Mouse (Mus musculus): Measurements from ENCODE around the gene Esrrb.

Gene Esrrb

DNA sequence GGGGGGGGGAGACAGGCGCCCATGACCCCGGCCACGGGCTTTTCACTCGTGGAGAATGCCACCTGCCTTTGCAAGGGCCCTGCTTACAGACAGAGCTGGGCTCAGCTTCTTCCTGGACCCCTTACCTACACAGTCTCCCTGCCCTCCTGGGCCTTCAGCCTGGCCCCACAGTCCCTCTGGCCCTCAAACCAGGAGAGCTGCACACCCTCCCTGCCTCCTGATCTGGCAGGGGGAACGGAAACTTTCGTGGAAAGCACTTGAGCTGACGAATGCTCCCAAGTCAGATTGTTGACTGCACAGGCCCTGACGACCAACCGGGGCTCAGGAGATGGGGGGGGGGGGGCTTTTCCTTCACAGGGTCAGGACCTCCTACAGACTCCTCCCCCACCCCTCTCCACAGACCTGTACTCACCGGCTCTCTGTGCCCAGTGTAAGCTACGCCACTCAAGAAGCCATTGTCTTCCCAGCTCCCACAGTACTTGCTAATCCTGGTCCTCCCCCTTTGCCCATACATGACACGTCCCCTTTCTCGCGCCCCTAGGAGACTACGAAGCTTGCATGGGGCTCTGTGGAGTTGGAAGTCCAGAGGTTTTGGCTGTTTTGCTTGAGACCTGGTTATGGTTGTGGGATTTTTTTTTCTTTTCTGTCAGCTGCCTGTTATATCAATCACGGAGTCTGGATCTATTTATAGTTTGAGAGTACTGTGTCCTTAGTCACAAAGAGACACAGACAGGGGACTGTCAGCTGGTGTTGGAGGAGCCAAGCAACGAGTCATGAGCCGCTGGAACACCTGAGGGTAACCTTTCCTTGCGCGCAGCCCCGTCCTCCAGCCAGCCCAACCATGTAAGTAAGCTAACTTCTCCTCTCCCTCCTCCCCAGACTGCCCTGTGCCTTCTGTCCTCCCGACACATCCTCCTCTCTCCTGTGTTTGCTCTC is at the start of gene Esrrb:
Esrrb (plus strand) TSS at position 422 of the 936 bp plus-strand sequence.
- in situ Hi-C loops (cut with MboI, MseI) = no loop called here

DNA sequence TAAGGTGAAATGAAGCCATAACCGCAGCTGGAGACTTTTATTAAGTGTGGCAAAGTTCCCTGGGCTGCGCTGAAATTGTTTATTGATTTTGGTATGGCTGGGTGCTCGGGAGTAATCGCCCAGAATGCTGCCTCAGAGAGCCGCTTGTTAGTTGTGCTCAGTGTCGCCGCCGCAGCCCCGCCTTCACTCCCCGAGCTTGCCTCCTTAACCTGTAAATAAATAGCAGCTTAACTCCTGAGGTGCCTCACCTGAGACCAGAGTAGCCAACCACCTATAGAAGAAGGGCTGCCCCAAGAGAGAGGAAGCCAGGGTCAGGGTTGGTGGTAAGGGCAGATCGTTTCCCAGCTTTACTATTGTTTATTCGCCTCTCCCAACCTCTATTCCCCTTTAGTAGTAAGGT is 40.3 kb upstream of the Esrrb start:
- in situ Hi-C loops (cut with MboI, MseI) = no loop called here

DNA sequence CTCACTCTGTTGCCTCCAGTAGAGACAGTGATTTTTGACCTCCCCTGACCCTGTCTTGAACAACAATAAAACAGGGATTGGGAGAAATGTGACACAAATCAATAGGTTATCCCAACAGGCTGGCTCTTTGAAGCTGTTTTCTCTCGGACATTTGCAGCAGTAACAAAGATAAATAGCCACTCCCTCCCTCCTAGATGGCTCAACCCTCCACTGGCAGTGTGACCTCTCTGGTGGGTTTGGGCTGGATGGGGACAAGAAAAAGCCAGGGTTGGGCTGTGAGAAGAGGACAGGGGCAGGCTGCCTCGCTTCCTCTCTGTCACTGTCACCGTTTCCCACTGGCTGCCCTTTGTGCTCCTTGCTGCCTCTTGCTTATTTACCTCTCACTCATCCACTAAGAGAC is 36.6 kb upstream of the Esrrb start:
- in situ Hi-C loops (cut with MboI, MseI) = no loop called here

DNA sequence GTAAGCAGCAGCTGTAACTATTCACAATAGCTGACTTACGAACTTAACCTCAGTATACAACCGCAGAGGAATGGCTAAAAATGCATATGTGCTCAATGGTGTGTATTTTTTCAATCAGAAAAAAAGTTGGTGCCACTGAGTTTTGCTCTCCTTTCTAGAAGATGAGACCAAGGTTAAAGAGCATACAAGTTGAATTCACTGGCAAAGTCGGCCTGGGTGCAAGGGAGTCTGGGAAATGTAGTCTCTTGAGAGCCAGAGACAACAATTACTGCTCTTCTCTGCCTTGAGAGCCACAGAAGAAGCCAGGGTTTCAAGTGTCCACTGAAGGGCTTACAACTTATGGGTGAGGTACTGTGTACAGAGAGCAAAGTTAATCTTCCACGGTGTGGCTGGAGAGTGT is 31.1 kb upstream of the Esrrb start:
- in situ Hi-C loops (cut with MboI, MseI) = no loop called here

DNA sequence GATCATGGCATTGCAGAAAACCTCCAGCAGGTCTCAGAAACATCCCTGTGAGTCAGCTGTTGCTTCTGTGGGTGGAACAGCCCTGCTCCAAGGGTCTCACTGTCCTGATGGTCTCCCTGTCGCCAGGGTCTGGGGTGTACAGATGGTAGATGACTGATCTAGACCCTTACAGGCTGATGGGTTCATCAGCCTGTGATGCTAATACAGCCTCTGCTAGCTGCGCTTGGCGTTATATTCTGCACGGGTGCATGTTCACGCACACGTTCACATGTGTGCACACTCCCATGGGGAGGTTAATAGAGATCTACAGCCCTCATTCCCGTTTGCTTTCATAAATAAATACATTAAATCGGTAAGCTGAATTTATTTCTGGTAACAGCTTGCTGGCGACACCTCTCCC is 30.2 kb upstream of the Esrrb start:
- in situ Hi-C loops (cut with MboI, MseI) = no loop called here

DNA sequence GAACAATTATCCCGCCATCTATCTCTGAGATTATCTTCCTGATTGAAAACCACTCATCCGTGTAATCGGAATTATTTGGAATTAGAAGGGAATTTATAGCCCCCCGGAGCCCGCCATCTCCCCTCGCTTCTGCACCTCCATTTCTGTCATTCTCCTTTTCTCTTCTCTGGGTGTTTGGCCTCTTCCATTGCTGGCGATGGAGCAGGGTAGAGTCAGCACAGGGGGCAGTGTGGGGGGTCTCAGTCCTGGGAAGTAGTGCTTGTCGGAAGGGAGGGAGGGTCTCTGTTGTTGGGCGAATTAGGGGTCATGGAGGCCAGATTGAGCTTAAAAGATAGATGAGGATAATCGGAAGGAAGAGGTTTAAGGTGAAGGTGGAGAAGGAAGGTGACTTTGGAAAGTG is 29.7 kb upstream of the Esrrb start:
- in situ Hi-C loops (cut with MboI, MseI) = no loop called here

DNA sequence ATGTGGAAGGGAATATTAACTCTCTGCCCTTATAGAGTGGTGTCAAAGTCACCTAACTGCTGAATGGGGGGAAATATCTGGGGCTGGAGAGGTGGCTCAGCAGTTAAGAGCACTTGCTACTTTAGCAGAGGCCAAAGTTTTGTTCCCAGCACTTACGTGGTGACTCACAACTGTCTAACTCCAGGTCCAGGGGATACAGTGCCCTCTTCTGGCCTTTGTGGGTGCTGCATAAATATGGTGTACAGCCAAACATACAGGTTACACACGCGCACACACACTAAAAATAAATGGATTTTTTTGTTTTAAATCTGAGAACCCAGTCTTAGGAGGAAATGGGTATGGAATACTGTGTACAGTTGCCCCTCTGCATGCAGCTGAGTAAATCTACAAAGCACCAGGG is 24.7 kb upstream of the Esrrb start:
- in situ Hi-C loops (cut with MboI, MseI) = no loop called here

DNA sequence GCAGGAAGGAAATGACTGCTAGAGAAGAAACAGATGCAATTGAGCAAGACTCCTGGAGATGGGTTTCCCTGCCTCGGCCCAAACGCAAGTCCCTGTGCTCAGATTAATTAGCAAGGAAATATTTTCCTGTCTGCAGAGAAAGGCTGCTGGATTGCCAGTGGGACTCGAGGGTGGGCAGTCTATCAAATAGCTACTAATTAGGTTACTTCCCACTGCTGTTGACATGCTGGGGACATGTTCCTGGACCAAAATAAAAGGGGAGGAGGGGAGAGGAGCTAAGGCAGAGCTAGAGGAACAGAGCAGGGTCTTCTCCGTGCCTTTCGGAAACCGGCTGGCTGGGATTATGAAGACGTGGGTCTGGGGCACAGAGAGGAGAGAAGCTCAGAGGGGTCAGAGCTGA is 24.0 kb upstream of the Esrrb start:
- in situ Hi-C loops (cut with MboI, MseI) = no loop called here

DNA sequence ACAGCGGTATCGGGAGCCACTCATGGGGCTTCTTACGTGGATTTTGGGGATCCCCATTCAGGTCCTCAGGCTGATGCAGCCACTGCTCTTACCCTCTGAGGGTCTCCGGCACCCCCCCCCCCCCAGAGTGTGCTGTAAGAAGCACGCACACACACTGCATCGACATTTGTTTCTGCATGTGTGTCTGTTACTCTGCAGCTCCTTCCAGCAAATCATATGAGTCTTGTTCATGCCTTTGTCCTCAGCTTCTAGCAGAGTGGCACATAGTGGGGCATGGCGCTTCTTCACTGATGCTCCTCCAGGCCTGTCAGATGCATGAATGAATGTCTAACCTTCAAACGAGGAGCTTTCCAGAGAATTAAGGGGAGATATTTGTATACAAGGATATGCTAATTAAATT is 11.4 kb upstream of the Esrrb start:
- in situ Hi-C loops (cut with MboI, MseI) = no loop called here

DNA sequence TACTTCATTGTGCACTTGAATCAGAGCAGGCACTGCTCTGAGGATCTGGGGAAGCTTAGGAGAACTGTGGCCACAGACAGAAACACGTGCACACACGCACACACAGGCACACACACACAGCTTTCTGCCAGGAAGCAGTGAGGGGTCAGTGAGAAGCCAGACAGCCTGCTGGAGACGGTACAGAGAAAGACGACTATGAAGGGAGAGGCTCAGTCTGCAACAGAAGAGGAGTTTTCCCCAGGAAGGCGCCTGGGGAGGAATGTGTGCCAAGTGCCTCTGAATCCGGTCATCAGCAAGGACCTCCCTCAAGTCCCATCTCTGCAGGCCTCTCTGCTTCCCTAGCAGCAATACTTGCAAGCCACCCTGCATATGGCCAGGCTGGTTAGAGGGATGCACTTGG is 1.5 kb upstream of the Esrrb start:
- in situ Hi-C loops (cut with MboI, MseI) = no loop called here

DNA sequence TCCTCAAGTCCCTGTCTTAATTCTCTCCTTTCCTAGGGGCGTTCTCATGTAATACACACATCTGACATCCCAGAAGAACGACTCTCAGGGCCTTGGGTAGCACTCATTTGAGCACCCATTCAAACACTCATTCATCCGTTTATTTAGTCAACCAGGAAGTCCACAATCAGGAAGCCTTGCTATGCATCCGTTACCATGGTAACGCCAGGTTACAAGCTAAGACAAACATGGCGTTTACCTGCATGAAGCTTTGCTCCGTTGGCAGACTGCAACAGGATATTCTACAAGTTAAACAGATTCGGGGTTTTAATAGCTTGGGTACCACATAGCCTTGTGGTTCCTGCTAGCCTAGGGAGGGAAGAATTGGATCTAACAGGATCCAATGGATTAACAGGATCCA is 1.0 kb upstream of the Esrrb start:
- in situ Hi-C loops (cut with MboI, MseI) = no loop called here

DNA sequence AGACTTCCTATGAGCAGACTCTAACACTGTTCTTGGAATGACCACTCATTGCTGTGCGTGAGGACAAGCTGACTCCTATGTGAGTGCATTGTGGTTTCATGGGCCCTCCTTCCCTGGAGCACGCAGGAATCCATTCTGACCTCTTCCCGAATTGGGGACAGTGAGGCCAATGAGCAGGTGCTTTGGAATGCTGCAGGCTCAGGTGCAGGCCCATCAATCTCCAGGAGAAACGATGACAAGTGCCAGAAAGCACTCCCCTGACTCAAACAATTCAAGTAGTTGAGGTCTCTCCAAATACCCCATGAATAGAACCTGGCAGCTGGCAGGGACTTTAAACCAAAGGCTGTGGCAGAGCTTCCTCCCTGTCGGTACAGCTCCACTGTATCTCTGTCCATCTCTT is 3.4 kb downstream of the Esrrb start:
- in situ Hi-C loops (cut with MboI, MseI) = no loop called here

DNA sequence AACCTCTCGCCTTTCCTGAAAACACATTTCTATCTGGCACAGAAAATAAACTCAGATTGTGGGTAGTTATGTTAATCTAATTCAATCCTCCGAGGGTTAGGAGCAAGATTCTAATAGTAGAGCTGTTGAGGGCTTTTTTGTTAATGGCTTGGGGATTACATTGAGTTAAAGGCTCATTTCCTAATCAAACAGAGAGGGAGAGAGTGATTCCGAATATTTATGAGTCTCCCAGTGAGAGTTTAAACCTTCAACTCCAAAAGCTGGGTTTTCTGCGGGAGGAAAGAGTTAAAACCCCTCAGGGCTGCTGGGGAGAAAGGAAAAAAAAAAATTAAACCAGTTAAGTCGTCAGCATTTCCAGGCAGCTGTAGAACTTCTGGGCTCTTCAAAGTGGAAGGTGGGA is 3.8 kb downstream of the Esrrb start:
- in situ Hi-C loops (cut with MboI, MseI) = no loop called here

DNA sequence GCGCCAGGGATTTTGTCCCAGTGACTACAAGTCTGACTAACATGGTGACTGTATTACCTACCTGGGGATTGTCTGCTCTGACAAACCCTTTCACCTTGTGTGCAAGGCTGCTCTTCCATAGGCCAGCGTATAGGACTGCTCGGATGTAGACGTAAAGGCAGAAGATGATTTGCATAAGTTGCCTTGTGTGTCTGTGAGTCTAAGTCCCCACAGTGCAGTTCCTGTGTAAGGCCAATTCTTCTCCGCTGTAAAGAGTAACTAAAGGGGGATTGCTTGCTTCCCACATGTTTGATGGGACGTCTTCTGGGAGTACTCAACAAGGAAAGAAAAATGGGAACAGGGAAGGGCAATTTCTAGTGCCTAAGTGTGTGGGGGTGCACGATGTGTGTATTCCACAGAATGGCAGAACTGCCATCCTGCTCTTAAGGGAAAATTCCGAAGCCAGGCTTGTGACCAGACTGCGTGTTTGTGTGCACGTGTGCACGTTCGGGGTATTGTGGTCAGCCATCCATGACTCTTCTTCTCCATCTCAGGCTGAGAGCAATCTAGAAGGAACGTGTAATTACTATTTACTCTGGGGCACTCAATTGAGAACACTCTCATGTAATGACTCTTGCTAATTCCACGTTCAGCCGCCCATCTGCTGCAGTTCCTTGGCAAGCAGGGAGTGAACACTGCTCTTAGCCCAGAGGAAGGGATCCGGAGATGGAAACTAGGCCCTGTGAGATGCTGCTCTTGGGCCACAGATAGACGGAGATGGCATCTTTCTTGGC is 9.9 kb downstream of the Esrrb start:
- in situ Hi-C loops (cut with MboI, MseI) = no loop called here

DNA sequence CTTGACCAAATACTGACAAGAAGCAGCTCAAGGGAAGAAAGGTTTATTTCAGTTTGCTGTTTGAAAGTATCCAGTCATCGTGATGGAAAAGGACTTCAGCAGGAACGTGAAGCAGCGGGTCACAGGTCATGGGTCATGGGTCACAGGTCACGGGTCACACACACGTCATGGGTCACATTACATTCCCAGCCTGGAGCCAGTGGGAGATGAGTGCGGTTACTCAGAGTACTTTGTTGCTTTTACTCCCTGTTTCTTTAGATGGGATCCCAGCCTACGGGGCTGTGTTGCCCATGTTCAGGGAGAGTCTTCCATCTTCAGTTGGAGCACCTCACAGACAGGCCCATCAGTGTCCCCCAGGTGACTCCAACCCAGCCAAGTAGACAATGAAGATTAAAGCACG is 13.4 kb downstream of the Esrrb start:
- in situ Hi-C loops (cut with MboI, MseI) = no loop called here

DNA sequence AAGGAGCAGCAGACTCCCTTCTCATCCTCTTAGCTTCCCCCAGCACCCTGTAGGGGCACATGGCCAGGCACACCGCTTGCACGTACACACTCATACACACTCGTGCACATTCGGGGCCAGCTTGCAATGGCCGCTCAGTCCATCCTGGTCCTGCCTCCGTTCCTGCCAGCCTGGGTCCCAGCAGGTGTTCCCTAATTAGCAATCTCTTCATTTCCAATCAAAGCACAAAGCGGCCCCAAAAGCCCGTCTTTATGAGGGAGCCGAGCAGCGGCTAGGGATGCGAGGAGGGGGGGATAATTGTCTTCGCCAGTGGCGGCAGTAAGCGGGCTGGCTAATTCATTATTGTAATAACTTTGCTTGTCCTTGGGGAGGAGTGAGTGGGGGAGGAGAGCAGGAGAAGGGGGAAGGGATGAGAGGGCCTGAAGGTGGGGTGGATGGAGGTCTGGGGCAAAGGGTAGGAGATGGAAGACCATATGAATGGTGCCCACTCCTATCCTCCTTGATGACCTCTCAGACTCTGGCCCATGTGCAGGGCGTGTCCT is 18.8 kb downstream of the Esrrb start:
- in situ Hi-C loops (cut with MboI, MseI) = no loop called here

DNA sequence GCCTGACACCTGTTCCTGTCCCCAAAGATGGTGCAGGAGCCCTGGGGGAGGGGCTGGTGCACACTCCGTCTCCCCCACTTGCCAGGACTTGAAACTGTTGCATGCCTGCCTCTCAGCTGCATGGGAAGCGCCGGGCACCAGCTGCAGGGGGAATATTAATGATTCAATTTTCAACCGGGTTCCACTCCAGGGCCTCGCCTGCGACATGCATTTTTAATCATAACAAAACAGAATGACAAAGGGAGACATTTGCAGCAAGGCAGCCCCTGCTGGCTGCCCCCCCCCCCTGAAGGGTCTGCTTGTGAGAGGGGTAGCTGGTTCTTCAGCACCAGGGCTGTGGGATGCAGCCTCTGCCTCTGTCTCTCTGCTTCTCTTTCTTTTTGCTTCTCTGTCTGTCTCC is 22.9 kb downstream of the Esrrb start:
- in situ Hi-C loops (cut with MboI, MseI) = no loop called here

DNA sequence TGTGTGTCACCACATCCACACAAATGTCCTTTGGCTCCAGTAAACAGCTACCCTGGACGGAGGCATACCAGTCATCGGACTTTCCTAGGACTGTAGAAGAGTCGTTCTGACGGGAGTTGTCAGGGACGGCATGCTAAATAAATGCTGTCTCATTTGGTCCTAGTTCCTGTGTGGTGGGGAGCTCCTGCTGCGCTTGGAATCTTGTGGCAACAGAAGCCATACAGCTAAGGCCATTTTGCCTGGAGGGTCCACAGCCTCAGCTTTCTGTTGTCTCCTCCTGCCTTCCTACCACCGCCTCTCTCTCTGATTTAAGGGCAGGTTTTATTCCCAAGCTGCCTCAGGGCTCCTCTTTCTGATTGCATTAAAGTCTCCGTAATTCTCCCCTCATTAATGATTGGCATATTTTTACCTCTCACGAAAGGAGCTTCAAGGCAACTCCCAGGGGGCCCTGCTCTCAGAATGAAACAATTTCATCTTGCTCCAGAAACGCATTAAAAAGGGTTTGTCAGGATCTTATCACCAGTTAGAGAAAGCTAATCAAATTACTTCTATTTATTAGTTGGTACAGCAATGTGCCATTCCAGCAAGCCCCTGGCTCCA is 26.9 kb downstream of the Esrrb start:
- in situ Hi-C loops (cut with MboI, MseI) = no loop called here

DNA sequence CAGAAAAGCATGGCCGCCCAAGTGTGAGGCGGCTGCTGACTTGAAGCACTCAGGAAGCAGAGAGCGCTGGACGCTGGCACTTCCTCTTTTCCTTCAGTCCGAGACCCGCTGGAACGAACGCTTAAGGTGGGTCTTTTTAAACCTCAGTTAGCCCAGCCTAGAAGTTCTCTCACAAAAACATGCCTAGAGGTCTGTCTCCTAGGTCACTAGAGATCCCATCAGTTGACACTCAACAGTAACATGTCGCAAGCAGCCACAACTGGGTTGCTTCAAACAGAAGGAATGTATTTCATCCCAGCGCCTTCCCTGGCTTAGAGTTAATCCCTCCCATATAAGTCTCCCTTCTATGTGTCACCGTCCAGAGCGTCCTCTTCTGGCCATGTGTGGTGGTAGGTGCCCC is 33.9 kb downstream of the Esrrb start:
- in situ Hi-C loops (cut with MboI, MseI) = no loop called here

DNA sequence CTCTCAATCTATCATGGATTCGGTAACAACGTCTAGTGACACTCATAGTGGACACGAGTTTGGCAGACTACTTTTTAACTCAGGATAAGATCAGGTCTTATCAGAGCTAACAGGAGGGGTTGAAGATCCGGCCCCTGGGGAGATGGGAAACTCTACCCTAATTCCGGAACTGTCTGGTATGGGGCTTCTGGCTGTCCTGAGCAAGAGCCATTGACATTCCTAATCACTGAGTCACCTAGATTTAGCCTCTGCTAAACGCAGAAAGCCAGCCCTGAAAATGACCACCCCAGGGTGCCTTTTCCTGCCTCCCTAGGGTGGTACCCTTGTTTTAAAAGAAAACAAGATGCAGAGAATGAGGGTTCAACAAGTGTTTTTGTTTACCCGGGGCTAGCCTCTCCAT is 34.4 kb downstream of the Esrrb start:
- in situ Hi-C loops (cut with MboI, MseI) = no loop called here

DNA sequence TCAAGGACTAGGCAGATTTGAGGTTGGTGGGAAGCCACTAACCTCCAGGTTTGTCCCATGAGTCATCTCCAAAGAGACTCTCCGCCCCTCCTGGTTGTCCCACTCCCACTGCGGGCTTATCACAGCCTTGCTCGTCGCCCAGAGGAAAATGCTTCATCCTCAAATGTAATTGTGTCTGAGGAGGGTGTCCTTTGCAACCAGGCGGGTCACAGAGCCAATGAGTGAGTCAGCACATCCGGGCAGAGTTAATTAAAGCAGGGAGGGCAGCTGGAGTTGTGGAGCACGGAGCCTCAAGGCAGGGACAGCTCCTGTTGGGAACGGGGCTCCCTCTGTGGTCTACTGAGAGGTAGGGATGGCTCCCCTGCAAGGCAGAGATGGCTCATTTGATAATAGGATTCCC is 37.8 kb downstream of the Esrrb start:
- in situ Hi-C loops (cut with MboI, MseI) = no loop called here

DNA sequence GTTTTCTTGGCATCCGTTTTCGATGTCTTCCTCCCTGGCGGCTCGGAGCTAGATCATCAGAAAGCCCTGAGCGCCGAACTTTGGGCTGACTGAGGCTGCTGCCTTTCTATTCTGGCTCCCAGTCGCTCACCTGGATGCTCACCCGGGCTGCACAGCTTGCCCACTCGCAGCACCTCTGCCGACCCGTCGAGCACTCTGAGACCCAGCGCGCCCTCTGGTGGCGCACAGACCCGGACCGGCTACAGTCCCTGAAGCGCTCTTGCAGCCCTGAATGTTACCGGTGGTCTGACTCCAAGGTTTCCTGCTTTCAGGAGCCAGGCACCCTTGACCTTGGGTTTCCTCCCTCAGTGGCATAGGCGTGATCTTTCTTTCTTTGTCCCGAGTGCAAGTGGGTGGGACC is 41.8 kb downstream of the Esrrb start:
- in situ Hi-C loops (cut with MboI, MseI) = loop anchor here (5.0 kb wide), 1 partner anchor 275 kb away; no protein-coding TSS in a partner anchor
